30 mouse cellular contexts compared by ENCODE assay signal in the genomic region with DNA sequence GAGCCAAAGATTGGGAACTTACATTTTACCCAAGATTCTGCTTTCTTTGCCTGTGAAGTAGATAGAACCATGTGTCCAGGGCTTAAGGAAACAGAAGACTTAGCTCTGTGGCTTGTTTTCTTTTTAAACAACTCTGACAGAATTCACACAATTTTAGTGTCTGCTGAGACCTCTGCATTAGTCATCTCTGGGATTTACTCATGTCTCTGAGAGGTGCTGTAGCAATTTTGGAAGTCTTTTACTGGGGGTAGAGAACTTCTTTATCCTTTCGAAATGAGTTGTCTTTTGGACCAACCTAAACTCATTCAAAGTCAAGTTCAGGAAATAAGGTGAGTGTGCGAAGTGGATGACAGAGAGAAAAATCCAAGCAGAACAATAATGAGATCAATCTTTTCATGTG.
"Had no signal": no experiment of that assay in that cellular context is flagged by ENCODE, and none has a peak within 500 bp of the region (broad histone marks: within the 10 kb centered on the region; RNA-seq: fewer than 3 reads in every experiment).

No protein-coding gene starts in this region.

- H3K4me1 ChIP-seq: limb, embryonic 10.5 days; limb, embryonic 12.5 days; limb, embryonic 13.5 days; limb, embryonic 15.5 days; liver, embryonic 12.5 days; liver, embryonic 13.5 days; liver, embryonic 15.5 days; lung, embryonic 15.5 days; megakaryocyte, embryonic 14.5 days; midbrain, embryonic 10.5 days; midbrain, embryonic 12.5 days; midbrain, embryonic 13.5 days; midbrain, embryonic 15.5 days; neural tube, embryonic 12.5 days had no signal

- H3K9ac ChIP-seq: limb, embryonic 12.5 days; limb, embryonic 13.5 days; limb, embryonic 15.5 days; liver, embryonic 12.5 days; liver, embryonic 13.5 days; liver, embryonic 14.5 days; liver, embryonic 15.5 days; liver, postnatal 0 days; lung, embryonic 14.5 days; lung, embryonic 15.5 days; midbrain, embryonic 12.5 days; midbrain, embryonic 13.5 days; midbrain, embryonic 15.5 days; neural tube, embryonic 12.5 days had no signal

- DNase-seq: left cerebral cortex, postnatal 4 days; liver; liver, embryonic 13.5 days; liver, postnatal 0 days; lung, adult 18-20 months; lung, adult 2 months; lung, embryonic 14.5 days; lung, postnatal 10 days; lung, postnatal 14 days; lung, postnatal 36 days; lung, postnatal 4 days; midbrain, embryonic 14.5 days had no signal

- H3K27me3 ChIP-seq: limb, embryonic 12.5 days; limb, embryonic 13.5 days; limb, embryonic 15.5 days; liver, embryonic 12.5 days; liver, embryonic 13.5 days; liver, embryonic 15.5 days; lung, embryonic 15.5 days; megakaryocyte, embryonic 14.5 days; midbrain, embryonic 12.5 days; midbrain, embryonic 13.5 days; midbrain, embryonic 15.5 days; neural tube, embryonic 12.5 days had no signal

- H3K4me2 ChIP-seq: limb, embryonic 12.5 days; limb, embryonic 13.5 days; limb, embryonic 15.5 days; liver, embryonic 11.5 days; liver, embryonic 12.5 days; liver, embryonic 13.5 days; liver, embryonic 15.5 days; lung, embryonic 14.5 days; lung, embryonic 15.5 days; midbrain, embryonic 11.5 days; midbrain, embryonic 12.5 days; midbrain, embryonic 13.5 days; midbrain, embryonic 15.5 days; neural tube, embryonic 12.5 days had no signal

- H3K27ac ChIP-seq: limb, embryonic 10.5 days; limb, embryonic 12.5 days; limb, embryonic 13.5 days; limb, embryonic 15.5 days; liver, embryonic 12.5 days; liver, embryonic 13.5 days; liver, embryonic 14.5 days; liver, embryonic 15.5 days; lung, embryonic 15.5 days; macrophage; midbrain, embryonic 10.5 days; midbrain, embryonic 12.5 days; midbrain, embryonic 13.5 days; midbrain, embryonic 15.5 days; neural tube, embryonic 12.5 days had no signal

- H3K4me3 ChIP-seq: limb, embryonic 10.5 days; limb, embryonic 12.5 days; limb, embryonic 13.5 days; limb, embryonic 15.5 days; liver, embryonic 12.5 days; liver, embryonic 13.5 days; liver, embryonic 15.5 days; lung, embryonic 15.5 days; megakaryocyte, embryonic 14.5 days; midbrain, embryonic 10.5 days; midbrain, embryonic 12.5 days; midbrain, embryonic 13.5 days; midbrain, embryonic 15.5 days; myocyte; neural tube, embryonic 12.5 days had no signal

- H3K9me3 ChIP-seq: limb, embryonic 10.5 days; limb, embryonic 12.5 days; limb, embryonic 13.5 days; limb, embryonic 15.5 days; liver, embryonic 12.5 days; liver, embryonic 13.5 days; liver, embryonic 15.5 days; lung, embryonic 15.5 days; midbrain, embryonic 10.5 days; midbrain, embryonic 12.5 days; midbrain, embryonic 13.5 days; midbrain, embryonic 15.5 days; neural tube, embryonic 12.5 days had no signal

- H3K36me3 ChIP-seq: limb, embryonic 10.5 days; limb, embryonic 12.5 days; limb, embryonic 13.5 days; limb, embryonic 15.5 days; liver, embryonic 12.5 days; liver, embryonic 13.5 days; liver, embryonic 15.5 days; lung, embryonic 15.5 days; midbrain, embryonic 10.5 days; midbrain, embryonic 12.5 days; midbrain, embryonic 13.5 days; midbrain, embryonic 15.5 days; neural tube, embryonic 12.5 days had no signal
